Mouse (Mus musculus) heart, embryonic 16.5 days (tissue): ENCODE measurements around the gene Sgf29. TPM values are rescaled to one million over a fixed set of nuclear protein-coding genes. Genes with fewer than 3 reads are reported as not detected.
A peak's percentile ranks its signal among the peaks of the same experiment; 100 is the strongest.

Experiments used
- ATAC-seq: fragments of 200-750 bp; cut with Nextera tagmentation; replicated peaks from 2 replicates; pipeline ENCODE4 v1.8.0; 2017; ENCODE audit warnings: moderate number of reproducible peaks; ENCODE audit not compliant: insufficient read depth, low FRiP score; ENCODE audit errors: extremely low read depth
- H3K27ac ChIP-seq: fragments of 300-500 bp; sonication (generic); 2 replicates; pipeline ENCODE4 v1.5.1; 2014; ENCODE audit warnings: mild to moderate bottlenecking, low read length, control low read depth, moderate library complexity
- H3K27me3 ChIP-seq: fragments of 300-500 bp; sonication (generic); 2 replicates; pipeline ENCODE4 v1.6.1; 2014; ENCODE audit warnings: low read length, mixed read lengths; ENCODE audit not compliant: control insufficient read depth, insufficient read depth
- H3K36me3 ChIP-seq: fragments of 300-500 bp; sonication (generic); 2 replicates; pipeline ENCODE4 v1.6.1; 2014; ENCODE audit not compliant: control insufficient read depth, insufficient read depth
- H3K4me1 ChIP-seq: fragments of 300-500 bp; sonication (generic); 2 replicates; pipeline ENCODE4 v1.6.1; 2014; ENCODE audit warnings: low read length, mixed read lengths; ENCODE audit not compliant: control insufficient read depth, insufficient read depth
- H3K4me2 ChIP-seq: fragments of 300-500 bp; sonication (generic); 2 replicates; pipeline ENCODE4 v1.6.1; 2014; ENCODE audit warnings: low read depth, mild to moderate bottlenecking, control low read depth, low read length
- H3K4me3 ChIP-seq: fragments of 300-500 bp; sonication (generic); 2 replicates; pipeline ENCODE4 v1.5.1; 2014; ENCODE audit warnings: mild to moderate bottlenecking, control low read depth, low read length
- H3K9ac ChIP-seq: fragments of 300-500 bp; sonication (generic); 2 replicates; pipeline ENCODE4 v1.6.1; 2014; ENCODE audit warnings: low read length, control low read depth
- H3K9me3 ChIP-seq: fragments of 300-500 bp; sonication (generic); replicated peaks from 2 replicates; pipeline ENCODE4 v1.6.1; 2016; ENCODE audit warnings: low read length; ENCODE audit not compliant: control insufficient read depth
- WGBS: fragments of 180-500 bp; shearing (Covaris S2); extraction: QIAGEN DNeasy Blood & Tissue Kit; methylation state at CpG from one replicate; pipeline ENCODE4 v1.1.7; 2014; 5-methylcytosine and 5-hydroxymethylcytosine counted together
- polyA plus RNA-seq: library from polyadenylated mRNA; unstranded; fragments of >200 nt; fragmentation: Nextera tagmentation; extraction: Ambion mirVana; gene quantifications from 2 replicates; pipeline ENCODE4 v1.2.1, GENCODE M21; 2015

Sgf29 gene
- polyA plus RNA-seq, 1 experiment from 2014 or later, result 39.1 TPM

DNA sequence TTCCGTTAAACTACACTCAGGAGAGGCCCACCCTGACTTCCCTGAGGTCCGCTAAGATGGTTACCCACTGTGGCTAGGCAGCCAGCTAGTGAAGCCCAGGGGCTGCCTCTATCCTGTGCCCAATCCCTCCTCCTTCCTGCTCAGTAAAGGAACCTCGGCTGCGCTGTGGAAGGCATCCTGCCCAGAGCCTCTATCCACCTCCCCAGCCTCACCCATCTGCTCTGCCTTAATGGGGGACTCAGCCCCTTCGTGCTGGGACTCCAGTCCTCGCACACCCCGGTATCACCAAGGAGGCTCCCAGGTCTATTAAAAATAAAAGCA lies 54.6 kb downstream of the Sgf29 start:
- Histone ChIP-seq H3K36me3 (no peaks in the 10 kb centered on the region), H3K4me3 (peak overlapping the region; percentile 49), H3K27ac (peak overlapping the region; percentile 34; the same call in 1 of the 2 replicates), H3K4me1 (peaks cover 16% of the 10 kb centered on the region), H3K27me3 (peaks cover 25% of the 10 kb centered on the region), H3K9me3 (no peaks in the 10 kb centered on the region), H3K9ac (peak overlapping the region; percentile 62), H3K4me2 (no peak overlapping the region)
- no peak for ATAC-seq
- 15% methylated on average over 7 of the region's 7 CpGs for WGBS

DNA sequence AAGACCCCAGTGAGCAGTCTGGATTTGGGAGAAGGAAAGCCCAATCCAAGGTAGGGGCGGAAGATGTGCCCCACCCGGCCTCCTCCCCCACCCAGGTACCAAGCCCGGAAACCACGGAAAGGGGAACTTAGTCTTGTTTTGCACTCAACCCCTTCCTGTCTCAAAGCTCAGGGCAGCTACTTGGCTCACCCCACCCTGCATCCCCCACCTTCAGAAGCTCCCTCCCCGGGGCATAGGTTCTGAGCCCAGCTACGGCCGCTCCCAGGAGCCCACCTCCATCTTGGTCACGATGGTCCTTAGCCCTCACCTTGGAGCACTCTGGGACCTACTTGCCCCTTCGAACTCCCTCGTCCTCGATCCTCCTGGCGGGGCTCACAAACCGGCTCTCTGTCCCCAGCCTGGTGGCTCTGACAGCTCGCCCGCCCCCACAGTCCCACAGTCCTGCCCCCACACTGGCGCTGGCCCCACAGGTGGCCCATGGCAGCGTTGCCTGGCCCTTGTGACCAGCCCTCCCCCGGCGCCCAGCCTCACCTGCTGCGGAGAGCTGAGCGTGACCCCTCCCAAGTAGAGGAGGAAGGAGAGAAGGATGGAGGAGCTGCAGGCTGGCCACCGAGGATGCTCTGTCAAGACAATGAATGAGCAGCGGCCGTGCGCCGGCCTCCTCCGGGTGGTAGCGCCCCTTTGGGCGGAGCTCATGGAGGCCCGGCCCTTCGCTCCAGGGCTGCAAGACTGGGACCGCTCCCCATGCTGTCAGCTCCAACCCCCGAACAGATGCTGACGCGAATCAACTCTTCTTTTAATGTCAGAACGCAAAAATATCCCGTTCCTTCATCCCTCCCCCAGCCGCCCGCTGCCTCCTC lies 55.2 kb downstream of the Sgf29 start:
- Histone ChIP-seq H3K9ac (peak overlapping the region; percentile 58; the same call in 1 of the 2 replicates), H3K27me3 (peaks cover 25% of the 10 kb centered on the region)

DNA sequence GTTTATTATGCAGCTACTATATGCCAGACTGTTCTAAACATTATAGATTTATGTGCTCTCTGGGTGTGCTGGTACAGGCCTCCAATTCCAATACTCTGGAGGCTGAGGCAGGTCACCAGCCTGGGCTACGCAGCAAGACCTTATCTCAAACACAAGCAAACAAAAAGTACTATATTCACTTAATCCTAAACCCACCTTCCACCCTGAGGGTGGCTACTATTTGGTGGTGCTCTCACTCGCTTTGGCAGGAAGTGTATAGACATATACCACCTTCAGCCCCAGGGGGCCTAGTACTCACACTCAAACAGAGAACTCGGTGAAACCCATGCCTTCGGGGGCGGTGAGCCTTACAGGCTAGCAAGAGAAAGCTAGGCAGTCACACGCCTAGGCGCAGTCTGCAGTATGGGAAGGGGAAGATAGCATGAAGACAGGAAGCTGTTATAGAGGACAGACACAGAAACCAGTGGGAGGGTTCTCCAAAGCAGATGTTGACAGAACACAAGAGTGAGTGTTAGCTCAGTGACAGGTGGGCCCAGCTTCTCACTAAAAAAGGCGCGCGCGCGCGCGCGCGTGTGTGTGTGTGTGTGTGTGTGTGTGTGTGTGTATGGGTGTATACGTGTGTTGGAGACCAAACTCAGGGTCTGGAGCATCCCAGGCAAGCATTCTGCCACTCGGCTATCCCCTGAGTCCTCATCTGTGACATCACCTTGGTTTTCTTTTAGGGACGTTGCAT lies 58.5 kb downstream of the Sgf29 start, which contains the start of gene Coro1a:
TSS of gene Coro1a (minus strand) at position 346 of the 733 bp plus-strand sequence.
- H3K36me3 ChIP-seq, result no peaks in the 10 kb centered on the region
- no peak within 1 kb of the TSS for H3K4me2 ChIP-seq
- 74% methylated on average over 19 of the region's 19 CpGs for WGBS

More for the DNA sequence above, 55.2 kb downstream of the Sgf29 start:
- H3K4me3 ChIP-seq, result peak overlapping the region; percentile 49
- H3K36me3 ChIP-seq, result no peaks in the 10 kb centered on the region
- 2% methylated on average over 39 of the region's 39 CpGs for WGBS
- H3K9me3 ChIP-seq, result peaks cover 6% of the 10 kb centered on the region; the same call in 1 of the 2 replicates
- peak overlapping the region; percentile 62 for H3K27ac ChIP-seq
- peak; percentile 59 for ATAC-seq
- H3K4me1 ChIP-seq, result peaks cover 16% of the 10 kb centered on the region
- peak overlapping the region; percentile 63 for H3K4me2 ChIP-seq

DNA sequence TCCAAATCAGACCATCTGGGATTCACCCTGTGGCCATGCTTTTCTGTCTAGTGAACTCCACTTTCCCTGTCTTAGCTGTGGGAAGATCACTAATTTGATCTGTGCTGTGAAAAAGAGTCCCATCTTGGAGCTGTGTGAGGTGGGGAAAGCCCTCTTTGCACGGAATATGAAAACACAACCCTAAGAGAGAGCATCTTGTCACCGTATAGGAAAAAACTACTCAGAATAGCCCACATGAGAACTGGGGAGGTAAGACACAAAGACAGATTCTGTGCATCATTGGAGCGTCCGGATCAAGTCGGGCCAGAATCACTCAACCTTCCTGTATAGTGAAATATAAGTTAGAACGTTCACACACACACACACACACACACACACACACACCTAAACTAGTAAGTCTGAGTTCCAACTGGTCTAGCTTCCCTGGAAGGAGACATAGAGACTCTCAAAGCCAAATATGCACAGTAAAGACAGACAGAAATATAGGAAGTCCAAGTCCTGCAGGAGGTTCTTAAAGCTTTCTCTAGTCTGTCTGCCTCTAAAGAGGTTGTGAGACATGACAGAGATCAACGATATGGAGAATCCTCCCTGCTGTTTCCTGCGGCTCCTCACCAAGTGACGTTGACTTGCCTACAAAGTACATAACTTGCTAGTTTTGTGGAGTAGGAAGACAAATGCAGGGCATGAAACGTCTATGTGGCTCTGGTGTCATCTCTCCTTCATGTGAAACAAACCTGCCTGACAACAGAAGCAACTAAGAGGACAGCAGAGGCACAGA lies 59.3 kb downstream of the Sgf29 start:
- Histone ChIP-seq H3K9me3 (peaks cover 6% of the 10 kb centered on the region; the same call in 1 of the 2 replicates), H3K4me3 (no peak overlapping the region), H3K27ac (no peak overlapping the region), H3K27me3 (peaks cover 18% of the 10 kb centered on the region), H3K36me3 (no peaks in the 10 kb centered on the region), H3K4me2 (no peak overlapping the region), H3K4me1 (peaks cover 10% of the 10 kb centered on the region), H3K9ac (no peak overlapping the region)
- ATAC-seq, result no peak
- 78% methylated on average over 10 of the region's 10 CpGs for WGBS

More for the DNA sequence above, 58.5 kb downstream of the Sgf29 start, which contains the start of gene Coro1a:
- Histone ChIP-seq H3K9ac (no peak within 1 kb of the TSS), H3K4me3 (no peak within 1 kb of the TSS), H3K27me3 (peaks cover 25% of the 10 kb centered on the region), H3K9me3 (peaks cover 6% of the 10 kb centered on the region; the same call in 1 of the 2 replicates), H3K27ac (peak within 1 kb of the TSS; percentile 66), H3K4me1 (peaks cover 10% of the 10 kb centered on the region)
- 0 out of 2 replicates have a peak, but pooled peaks have one; percentile 15 for ATAC-seq

DNA sequence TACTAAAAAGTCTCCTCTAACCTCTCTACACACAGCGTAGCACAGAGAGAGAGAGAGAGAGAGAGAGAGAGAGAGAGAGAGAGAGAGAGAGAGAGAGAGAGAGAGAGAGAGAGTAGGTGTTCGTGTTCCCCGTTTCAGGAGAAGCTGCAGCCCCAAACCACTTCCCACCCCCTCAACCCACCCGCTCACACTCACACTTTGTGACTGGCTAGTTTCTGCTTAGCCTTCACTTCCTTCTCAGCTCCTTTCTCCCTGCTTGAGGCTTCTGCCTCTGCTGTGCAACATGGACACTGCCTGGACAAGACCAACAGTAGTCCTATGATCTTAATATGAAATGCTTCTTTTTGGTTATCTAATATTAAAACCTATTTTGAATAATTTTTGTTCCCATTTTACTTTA lies 61.2 kb downstream of the Sgf29 start:
- WGBS, result 65% methylated on average over 4 of the region's 4 CpGs
- Histone ChIP-seq H3K9ac (no peak overlapping the region), H3K4me2 (no peak overlapping the region), H3K9me3 (peaks cover 6% of the 10 kb centered on the region; the same call in 1 of the 2 replicates), H3K27me3 (0 out of 2 replicates have a peak, but pooled peaks cover 3% of the 10 kb centered on the region), H3K27ac (no peak overlapping the region), H3K4me1 (no peaks in the 10 kb centered on the region), H3K4me3 (no peak overlapping the region), H3K36me3 (no peaks in the 10 kb centered on the region)
- ATAC-seq, result no peak

DNA sequence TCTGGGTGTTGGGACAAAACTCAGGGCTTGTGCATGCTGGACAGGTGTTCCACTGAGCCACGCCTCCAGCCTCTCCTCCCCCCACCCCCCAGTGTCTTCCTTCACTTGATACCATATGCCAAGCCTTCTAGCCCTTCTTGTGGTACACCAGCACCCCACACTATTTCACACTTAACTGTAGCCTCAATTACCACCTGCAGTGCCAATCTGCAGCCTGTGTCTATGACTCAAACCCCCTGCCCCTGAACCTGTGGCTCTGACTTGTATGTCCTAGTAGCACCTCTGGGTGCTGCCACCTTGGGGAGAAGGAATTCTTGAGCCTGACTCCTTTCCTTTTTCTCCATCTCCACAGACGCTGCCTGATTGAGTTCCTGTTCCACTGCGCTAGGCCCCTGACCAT lies 62.8 kb downstream of the Sgf29 start:
- Histone ChIP-seq H3K36me3 (no peaks in the 10 kb centered on the region), H3K9me3 (peaks cover 6% of the 10 kb centered on the region; the same call in 1 of the 2 replicates), H3K9ac (no peak overlapping the region), H3K4me2 (no peak overlapping the region), H3K4me1 (no peaks in the 10 kb centered on the region), H3K27ac (no peak overlapping the region), H3K27me3 (no peaks in the 10 kb centered on the region), H3K4me3 (no peak overlapping the region)
- peak; percentile 28; the same call in 1 of the 2 replicates for ATAC-seq
- 65% methylated on average over 3 of the region's 3 CpGs for WGBS

DNA sequence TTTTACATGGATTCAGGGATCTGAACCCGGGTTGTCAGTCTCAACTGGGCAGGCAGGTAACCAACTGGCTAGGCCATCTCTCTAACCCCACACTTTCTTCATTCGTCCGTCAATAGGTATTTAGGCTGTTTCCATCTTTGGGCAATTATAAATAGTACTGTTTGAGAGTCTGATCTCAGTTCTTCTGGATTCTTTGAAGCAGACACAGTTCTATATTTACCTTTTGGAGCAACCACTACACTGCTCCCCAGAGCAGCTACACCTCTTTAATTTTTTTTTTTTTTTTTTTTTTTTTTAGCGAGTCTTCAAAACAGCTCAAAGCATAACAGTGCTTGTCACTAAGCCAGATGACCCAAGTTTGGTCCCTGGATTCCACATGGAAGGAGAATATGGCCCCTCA lies 66.6 kb downstream of the Sgf29 start:
- H3K4me2 ChIP-seq, result no peak overlapping the region
- no peaks in the 10 kb centered on the region for H3K36me3 ChIP-seq
- 71% methylated on average over 4 of the region's 4 CpGs for WGBS
- no peak overlapping the region for H3K27ac ChIP-seq
- H3K27me3 ChIP-seq, result no peaks in the 10 kb centered on the region
- ATAC-seq, result no peak
- H3K9me3 ChIP-seq, result 0 out of 2 replicates have a peak, but pooled peaks cover 2% of the 10 kb centered on the region
- no peak overlapping the region for H3K4me3 ChIP-seq
- H3K4me1 ChIP-seq, result no peaks in the 10 kb centered on the region
- no peak overlapping the region for H3K9ac ChIP-seq

DNA sequence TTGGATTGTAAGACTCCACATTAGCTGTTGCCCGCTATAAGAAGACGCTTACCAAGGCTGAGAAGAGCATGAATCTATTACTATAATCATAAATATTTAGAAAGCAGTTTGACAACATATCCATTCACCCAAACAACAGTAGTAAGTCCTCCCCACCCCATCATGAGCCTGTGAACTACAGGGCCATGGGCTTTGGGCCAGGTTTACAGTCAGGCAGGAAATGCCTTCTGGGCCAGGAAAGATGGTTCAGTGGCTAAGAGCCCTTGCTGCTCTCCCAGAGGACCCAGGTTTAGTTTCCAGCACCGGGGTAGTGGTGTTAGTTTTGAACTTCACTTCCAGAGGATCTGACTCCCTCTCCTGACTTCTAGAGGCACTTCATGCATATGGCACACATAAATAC lies 68.5 kb downstream of the Sgf29 start:
- no peaks in the 10 kb centered on the region for H3K36me3 ChIP-seq
- H3K9me3 ChIP-seq, result 0 out of 2 replicates have a peak, but pooled peaks cover 2% of the 10 kb centered on the region
- H3K27ac ChIP-seq, result no peak overlapping the region
- no peak overlapping the region for H3K9ac ChIP-seq
- 81% methylated on average over 3 of the region's 3 CpGs for WGBS
- no peak for ATAC-seq
- no peaks in the 10 kb centered on the region for H3K4me1 ChIP-seq
- no peaks in the 10 kb centered on the region for H3K27me3 ChIP-seq
- no peak overlapping the region for H3K4me2 ChIP-seq
- no peak overlapping the region for H3K4me3 ChIP-seq
